Mouse (Mus musculus) CH12.LX (cell line): ENCODE measurements at regions not wholly inside any gene's neighbourhood (a gene's known extent, or its start where the extent isn't known, plus 50 kb on each side); places are given as distances from the start of the nearest gene placed in this dataset.

Experiments
- DNase-seq: peaks from one replicate; pipeline ENCODE4 v3.0.0-alpha.2; 2013; ENCODE audit errors: extremely low read depth
- H3K27ac ChIP-seq: 2 replicates; pipeline ENCODE4 v1.5.1; 2012; ENCODE audit warnings: low read depth, mild to moderate bottlenecking, control low read depth, moderate library complexity; ENCODE audit not compliant: insufficient read depth
- H3K27me3 ChIP-seq: replicated peaks from 2 replicates; pipeline ENCODE3; 2012; ENCODE audit warnings: inconsistent platforms
- H3K36me3 ChIP-seq, 2 experiments: replicated peaks in 1 of 2; 2 replicates each; pipeline versions ENCODE3 to v1.6.1; 2012; ENCODE audit warnings: inconsistent platforms in 1 of 2, low read length in 1 of 2, mild to moderate bottlenecking in 1 of 2, mixed read lengths in 1 of 2, moderate library complexity in 1 of 2; ENCODE audit not compliant: control insufficient read depth in 1 of 2, insufficient read depth in 1 of 2
- H3K4me1 ChIP-seq, 2 experiments: 2 replicates each; pipeline ENCODE4 v1.6.1; 2012; ENCODE audit warnings: inconsistent platforms in 1 of 2, moderate library complexity in 1 of 2; ENCODE audit not compliant: insufficient read depth in 2 of 2, control insufficient read depth in 1 of 2
- H3K4me2 ChIP-seq: 2 replicates; pipeline ENCODE4 v1.6.1; 2012; ENCODE audit warnings: low read depth, mild to moderate bottlenecking, control low read depth; ENCODE audit not compliant: poor library complexity, insufficient read depth, severe bottlenecking
- H3K4me3 ChIP-seq, 3 experiments: fragments of 150-350 bp in 1 of 3; sonication (generic) in 1 of 3; replicated peaks in 1 of 3; 2 replicates each; pipeline versions ENCODE3 to v1.5.1; 2011 to 2012; ENCODE audit warnings: low read depth in 2 of 3, low read length in 2 of 3, mild to moderate bottlenecking in 2 of 3, moderate library complexity in 2 of 3, control low read depth in 1 of 3, improper control_type of control experiment in 1 of 3, inconsistent platforms in 1 of 3, mixed read lengths in 1 of 3; ENCODE audit not compliant: poor library complexity in 1 of 3
- H3K79me2 ChIP-seq: replicated peaks from 2 replicates; pipeline ENCODE4 v1.6.1; 2012; ENCODE audit warnings: mild to moderate bottlenecking, moderate library complexity; ENCODE audit not compliant: control insufficient read depth, poor library complexity, insufficient read depth, severe bottlenecking; ENCODE audit errors: extremely low read depth
- H3K9ac ChIP-seq: 2 replicates; pipeline ENCODE4 v1.6.1; 2012; ENCODE audit warnings: low read depth, mild to moderate bottlenecking, control low read depth, moderate library complexity; ENCODE audit not compliant: insufficient read depth
- H3K9me3 ChIP-seq: replicated peaks from 2 replicates; pipeline ENCODE3; 2012; ENCODE audit warnings: low read length, inconsistent platforms, mixed read lengths
- BHLHE40 ChIP-seq: IDR thresholded peaks from 2 replicates; pipeline ENCODE4 v1.6.1; 2011; ENCODE audit warnings: mild to moderate bottlenecking, low read depth, low read length, improper control_type of control experiment
- CHD1 ChIP-seq: IDR thresholded peaks from 2 replicates; pipeline ENCODE4 v1.6.1; 2012; ENCODE audit warnings: low read depth, low read length, improper control_type of control experiment, inconsistent platforms
- CHD2 ChIP-seq: IDR thresholded peaks from 2 replicates; pipeline ENCODE4 v1.6.1; 2011; ENCODE audit warnings: low read length, improper control_type of control experiment
- CTCF ChIP-seq, 2 experiments: IDR thresholded peaks in 1 of 2; conservative IDR thresholded peaks in 1 of 2; 2 replicates each; pipeline ENCODE4 v1.5.1; 2011 to 2012; ENCODE audit warnings: low read depth in 2 of 2, low read length in 2 of 2, improper control_type of control experiment in 1 of 2, inconsistent platforms in 1 of 2, mild to moderate bottlenecking in 1 of 2, moderate library complexity in 1 of 2
- ELF1 ChIP-seq: IDR thresholded peaks from 2 replicates; pipeline ENCODE4 v1.6.1; 2014; ENCODE audit warnings: low read depth, mild to moderate bottlenecking, inconsistent platforms, low read length, improper control_type of control experiment
- ETS1 ChIP-seq: conservative IDR thresholded peaks from 2 replicates; pipeline ENCODE4 v1.6.1; 2012; ENCODE audit warnings: low read depth, mild to moderate bottlenecking, inconsistent platforms, low read length, improper control_type of control experiment, moderate library complexity
- HCFC1 ChIP-seq: IDR thresholded peaks from 2 replicates; pipeline ENCODE4 v1.6.1; 2012; ENCODE audit warnings: low read depth, mild to moderate bottlenecking, inconsistent platforms, low read length, improper control_type of control experiment
- IRF4 ChIP-seq: IDR thresholded peaks from 2 replicates; pipeline ENCODE4 v1.6.1; 2014; ENCODE audit warnings: low read depth, mild to moderate bottlenecking, inconsistent platforms, low read length, improper control_type of control experiment
- JUN ChIP-seq: IDR thresholded peaks from 2 replicates; pipeline ENCODE4 v1.6.1; 2011; ENCODE audit warnings: low read depth, mild to moderate bottlenecking, low read length, improper control_type of control experiment, moderate library complexity; ENCODE audit not compliant: insufficient read depth
- JUND ChIP-seq: conservative IDR thresholded peaks from 2 replicates; pipeline ENCODE4 v1.6.1; 2011; ENCODE audit warnings: low read depth, low read length, improper control_type of control experiment
- MAFK ChIP-seq: IDR thresholded peaks from 2 replicates; pipeline ENCODE4 v1.6.1; 2011; ENCODE audit warnings: low read length, improper control_type of control experiment; ENCODE audit not compliant: insufficient replicate concordance
- MAX ChIP-seq: IDR thresholded peaks from 2 replicates; pipeline ENCODE4 v1.6.1; 2011; ENCODE audit warnings: low read length, improper control_type of control experiment
- MEF2A ChIP-seq: IDR thresholded peaks from 2 replicates; pipeline ENCODE4 v1.6.1; 2014; ENCODE audit warnings: low read depth, mild to moderate bottlenecking, inconsistent platforms, low read length, improper control_type of control experiment, borderline replicate concordance
- NELFE ChIP-seq: IDR thresholded peaks from 2 replicates; pipeline ENCODE4 v1.6.1; 2011; ENCODE audit warnings: low read depth, low read length, improper control_type of control experiment
- NRF1 ChIP-seq: IDR thresholded peaks from 2 replicates; pipeline ENCODE4 v1.6.1; 2014; ENCODE audit warnings: low read depth, mild to moderate bottlenecking, inconsistent platforms, low read length, improper control_type of control experiment, moderate library complexity
- POLR2A ChIP-seq: IDR thresholded peaks from 2 replicates; pipeline ENCODE4 v1.6.1; 2011; ENCODE audit warnings: low read depth, mild to moderate bottlenecking, improper control_type of control experiment, low read length
- POLR2AphosphoS2 ChIP-seq: IDR thresholded peaks from 2 replicates; pipeline ENCODE4 v1.6.1; 2011; ENCODE audit warnings: low read depth, low read length, improper control_type of control experiment
- RAD21 ChIP-seq: IDR thresholded peaks from 2 replicates; pipeline ENCODE4 v1.6.1; 2011; ENCODE audit warnings: low read depth, mild to moderate bottlenecking, low read length, improper control_type of control experiment, moderate library complexity
- RCOR1 ChIP-seq: conservative IDR thresholded peaks from 2 replicates; pipeline ENCODE4 v1.6.1; 2012; ENCODE audit warnings: low read depth, mild to moderate bottlenecking, inconsistent platforms, low read length, improper control_type of control experiment
- SIN3A ChIP-seq: IDR thresholded peaks from 2 replicates; pipeline ENCODE4 v1.6.1; 2012; ENCODE audit warnings: low read length, improper control_type of control experiment, inconsistent platforms
- SMC3 ChIP-seq: IDR thresholded peaks from 2 replicates; pipeline ENCODE4 v1.6.1; 2011; ENCODE audit warnings: low read depth, low read length, improper control_type of control experiment
- UBTF ChIP-seq: IDR thresholded peaks from 2 replicates; pipeline ENCODE4 v1.6.1; 2012; ENCODE audit warnings: low read depth, mild to moderate bottlenecking, inconsistent platforms, low read length, improper control_type of control experiment, moderate library complexity
- USF1 ChIP-seq: IDR thresholded peaks from 2 replicates; pipeline ENCODE4 v1.6.1; 2014; ENCODE audit warnings: low read depth, mild to moderate bottlenecking, inconsistent platforms, low read length, improper control_type of control experiment
- USF2 ChIP-seq: conservative IDR thresholded peaks from 2 replicates; pipeline ENCODE4 v1.6.1; 2011; ENCODE audit warnings: low read depth, low read length, improper control_type of control experiment
- ZC3H11A ChIP-seq: IDR thresholded peaks from 2 replicates; pipeline ENCODE4 v1.6.1; 2012; ENCODE audit warnings: low read depth, mild to moderate bottlenecking, inconsistent platforms, low read length, improper control_type of control experiment
- ZNF384 ChIP-seq: IDR thresholded peaks from 2 replicates; pipeline ENCODE4 v1.6.1; 2012; ENCODE audit warnings: low read depth, low read length, improper control_type of control experiment, inconsistent platforms
- dilution Hi-C: fragments of 300-500 bp; cut with MboI; formaldehyde crosslinking; loops from 2 replicates; pipeline ENCODE4 v1.14.3; 2020; ENCODE audit warnings: low sequenced_read_pairs; ENCODE audit not compliant: extremely low pct_unique_long_range_greater_than_20kb, extremely low pct_ligation_motif_present
- in situ Hi-C: fragments of 300-500 bp; cut with MboI; formaldehyde crosslinking; loops from 3 replicates; pipeline ENCODE4 v1.14.3; 2019; ENCODE audit warnings: low sequenced_read_pairs, low pct_ligation_motif_present, low pct_unique_long_range_greater_than_20kb, mixed read lengths

DNA sequence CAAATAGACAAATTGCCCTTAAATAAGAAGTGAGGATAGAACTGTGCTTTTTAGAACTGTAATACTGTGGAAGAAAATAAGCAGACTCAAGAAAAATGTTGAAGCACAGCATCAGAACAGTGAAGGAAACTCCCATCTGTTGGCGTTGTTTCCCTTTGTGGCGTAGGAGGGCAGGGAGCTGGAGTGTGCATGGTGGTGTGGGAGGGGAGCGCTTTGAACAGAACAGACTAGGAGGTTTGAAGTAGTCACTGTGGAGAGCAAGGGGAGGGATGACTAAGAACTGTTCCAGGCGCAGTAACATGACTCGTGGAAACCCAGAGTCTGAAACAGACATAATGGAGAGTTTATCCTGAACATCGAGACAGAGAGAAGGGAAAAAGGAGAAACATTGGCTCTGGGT, 469.7 kb downstream of the Lmo7 start:
- dilution Hi-C loops (no loop called here), in situ Hi-C loops (no loop called here)
- Histone ChIP-seq H3K4me2 (no peak overlapping the region), H3K36me3 (no peaks in the 10 kb centered on the region), H3K79me2 (no peaks in the 10 kb centered on the region), H3K27ac (no peak overlapping the region), H3K9me3 (no peaks in the 10 kb centered on the region), H3K4me1 (no peaks in the 10 kb centered on the region), H3K9ac (no peak overlapping the region), H3K4me3 (no peak overlapping the region), H3K27me3 (no peaks in the 10 kb centered on the region)
- TF ChIP-seq USF2 (no peak), JUN (no peak), POLR2AphosphoS2 (no peak), CHD1 (no peak), HCFC1 (no peak), NELFE (no peak), UBTF (no peak), ZNF384 (no peak), POLR2A (no peak), NRF1 (no peak), MAX (no peak), BHLHE40 (no peak), ZC3H11A (no peak), JUND (no peak), IRF4 (no peak)
- no peak for DNase-seq

DNA sequence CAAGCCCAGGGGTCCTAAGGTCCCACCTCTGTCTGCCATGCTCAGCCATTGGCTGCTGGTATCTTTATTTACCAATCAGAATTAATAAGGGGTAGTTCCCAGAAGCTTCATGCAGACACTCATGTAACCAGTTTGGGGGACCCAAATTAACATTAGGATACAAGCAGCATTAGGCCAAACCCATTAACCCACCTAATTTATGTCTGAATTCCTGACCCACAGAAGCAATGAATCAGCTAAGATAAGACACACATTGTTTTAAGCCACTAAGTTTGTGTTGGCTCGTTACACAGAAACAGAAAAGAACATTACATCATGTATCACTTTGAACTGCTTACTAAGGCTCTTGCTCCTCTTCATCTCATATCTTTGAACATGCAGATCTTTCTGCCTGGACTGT, 461.0 kb downstream of the Lmo7 start:
- dilution Hi-C loops: no loop called here
- no peaks in the 10 kb centered on the region for H3K4me1 ChIP-seq
- no peak overlapping the region for H3K9ac ChIP-seq
- no peaks in the 10 kb centered on the region for H3K27me3 ChIP-seq
- H3K36me3 ChIP-seq: no peaks in the 10 kb centered on the region
- H3K4me2 ChIP-seq: no peak overlapping the region
- in situ Hi-C loops: no loop called here
- no peak overlapping the region for H3K27ac ChIP-seq
- no peaks in the 10 kb centered on the region for H3K9me3 ChIP-seq
- no peaks in the 10 kb centered on the region for H3K79me2 ChIP-seq
- no peak for DNase-seq
- H3K4me3 ChIP-seq: no peak overlapping the region
- TF ChIP-seq BHLHE40 (no peak), JUN (no peak), MAFK (no peak), ETS1 (no peak)

DNA sequence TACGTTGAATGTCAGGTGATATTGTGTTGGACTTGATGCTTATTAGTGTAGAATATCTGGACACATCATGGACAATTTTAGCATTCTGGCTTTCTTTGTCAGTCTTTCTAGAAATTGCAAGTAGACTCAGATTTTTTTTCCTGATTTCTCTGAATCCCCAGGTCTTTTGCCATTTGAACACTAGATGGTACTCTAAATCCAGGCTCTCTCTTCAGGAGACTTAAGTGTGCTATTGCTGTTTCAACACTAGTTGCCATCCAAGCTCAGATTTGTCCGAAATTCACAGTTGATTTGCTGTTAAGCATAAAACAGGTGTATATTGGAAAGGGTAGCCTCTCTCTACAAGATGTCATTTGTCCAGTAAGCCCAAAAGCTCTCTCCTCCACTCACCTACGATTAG, 451.5 kb downstream of the Lmo7 start:
- in situ Hi-C loops: no loop called here
- dilution Hi-C loops: no loop called here
- no peaks in the 10 kb centered on the region for H3K9me3 ChIP-seq
- H3K27ac ChIP-seq: no peak overlapping the region
- no peak overlapping the region for H3K9ac ChIP-seq
- no peak for TF ChIP-seq ZC3H11A
- TF ChIP-seq SMC3: peak; percentile 34
- TF ChIP-seq MEF2A: no peak
- no peak for TF ChIP-seq IRF4
- peak in 1 of 2 experiments; percentile 58; a peak in 2 of 4 replicates for TF ChIP-seq CTCF (conservative IDR thresholded peaks at IDR 0.05 in 1 of 2, IDR thresholded peaks at IDR 0.05 in 1 of 2; ENCODE audit: low read depth in 2 of 2, low read length in 2 of 2)
- TF ChIP-seq SIN3A: no peak
- no peak for TF ChIP-seq NRF1
- TF ChIP-seq CHD2: no peak
- no peak for TF ChIP-seq MAFK
- no peak for TF ChIP-seq USF1
- peak; percentile 63 for TF ChIP-seq RAD21
- no peak for TF ChIP-seq POLR2A
- TF ChIP-seq RCOR1: no peak
- no peak for TF ChIP-seq USF2
- no peak for TF ChIP-seq ELF1
- no peak overlapping the region for H3K4me3 ChIP-seq
- H3K36me3 ChIP-seq: no peaks in the 10 kb centered on the region
- 0 out of 4 replicates have a peak, but pooled peaks cover 0 to 3% of the 10 kb centered on the region in 2 experiments for H3K4me1 ChIP-seq
- H3K27me3 ChIP-seq: no peaks in the 10 kb centered on the region
- H3K4me2 ChIP-seq: no peak overlapping the region
- no peaks in the 10 kb centered on the region for H3K79me2 ChIP-seq
- peak; percentile 13 for DNase-seq
